Mouse (Mus musculus) megakaryocyte, embryonic 14.5 days (primary cell): ENCODE results near the gene Nkrf.

ENCODE experiments used
- FLI1 ChIP-seq: IDR thresholded peaks from 2 replicates; pipeline ENCODE4 v1.6.1; 2012; ENCODE audit warnings: low read length, inconsistent platforms, mixed read lengths
- GATA1 ChIP-seq: IDR thresholded peaks from 3 replicates; pipeline ENCODE4 v1.6.1; 2012; ENCODE audit warnings: mixed read lengths, low read length, inconsistent platforms, borderline replicate concordance

- TF ChIP-seq GATA1 (no peak), FLI1 (no peak)
Measured at GRCm38 (mm10) chrX:36911343-36911742, 8.6 kb upstream of the Nkrf start.
